Mouse (Mus musculus) T-helper 17 cell (primary cell): ENCODE results near the gene Cidec.

ENCODE experiments used
- in situ Hi-C, 2 experiments: fragments of 300-600 bp; cut with MboI, MseI; formaldehyde crosslinking; loops; 1 replicate in 1 of 2; 2 replicates in 1 of 2; pipeline ENCODE4 v1.15.1; 2025; ENCODE audit warnings: high pct_unique_total_duplicates in 2 of 2

The Cidec gene

GRCm38 (mm10) chr6:113410001-113410400, 25.6 kb downstream of the Cidec start:
- in situ Hi-C loops: no loop called here

GRCm38 (mm10) chr6:113406683-113407082, 28.9 kb downstream of the Cidec start:
- in situ Hi-C loops: no loop called here

DNA sequence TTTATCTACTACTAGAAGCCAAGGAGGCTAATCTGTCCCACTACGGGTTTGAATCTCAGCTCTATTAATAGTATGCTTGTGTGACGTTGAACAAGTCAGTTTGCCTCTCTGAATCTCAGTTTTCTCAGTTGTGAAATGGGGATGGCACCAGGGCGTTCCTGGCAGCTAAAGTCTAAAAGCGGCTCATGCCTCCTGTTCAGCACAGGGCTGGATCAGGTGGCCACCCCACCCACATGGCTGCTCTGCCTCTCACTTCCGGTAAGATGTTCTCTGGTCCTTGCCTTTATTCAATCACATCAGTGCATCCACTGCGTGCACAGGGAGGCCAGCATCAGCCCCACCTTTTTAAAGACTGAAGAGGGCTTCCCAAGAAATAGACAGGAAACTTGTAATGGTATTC, 30.1 kb downstream of the Cidec start:
- in situ Hi-C loops: no loop called here

- in situ Hi-C loops: no loop called here
These were observed 30.7 kb downstream of the Cidec start for GRCm38 (mm10) chr6:113404649-113405448.

DNA sequence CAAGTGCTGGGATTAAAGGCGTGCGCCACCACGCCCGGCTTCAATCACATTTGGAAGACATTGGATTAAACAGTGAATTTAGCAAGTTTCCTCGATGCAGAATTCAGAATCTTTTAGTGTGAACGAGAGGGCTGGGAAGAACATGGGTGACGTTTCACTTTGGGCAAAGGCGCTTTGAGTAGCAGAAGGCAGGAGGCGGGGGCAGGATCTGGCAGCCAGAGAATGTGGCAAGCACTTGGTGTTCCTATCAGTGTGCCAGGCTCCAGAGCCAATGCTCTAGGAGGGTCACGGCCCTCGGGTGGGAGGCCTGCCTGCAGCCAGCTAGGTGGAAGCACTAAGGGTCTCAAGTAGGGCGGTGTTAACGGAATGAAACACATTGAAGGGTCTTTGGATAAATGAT, 33.5 kb downstream of the Cidec start:
- in situ Hi-C loops: no loop called here

DNA sequence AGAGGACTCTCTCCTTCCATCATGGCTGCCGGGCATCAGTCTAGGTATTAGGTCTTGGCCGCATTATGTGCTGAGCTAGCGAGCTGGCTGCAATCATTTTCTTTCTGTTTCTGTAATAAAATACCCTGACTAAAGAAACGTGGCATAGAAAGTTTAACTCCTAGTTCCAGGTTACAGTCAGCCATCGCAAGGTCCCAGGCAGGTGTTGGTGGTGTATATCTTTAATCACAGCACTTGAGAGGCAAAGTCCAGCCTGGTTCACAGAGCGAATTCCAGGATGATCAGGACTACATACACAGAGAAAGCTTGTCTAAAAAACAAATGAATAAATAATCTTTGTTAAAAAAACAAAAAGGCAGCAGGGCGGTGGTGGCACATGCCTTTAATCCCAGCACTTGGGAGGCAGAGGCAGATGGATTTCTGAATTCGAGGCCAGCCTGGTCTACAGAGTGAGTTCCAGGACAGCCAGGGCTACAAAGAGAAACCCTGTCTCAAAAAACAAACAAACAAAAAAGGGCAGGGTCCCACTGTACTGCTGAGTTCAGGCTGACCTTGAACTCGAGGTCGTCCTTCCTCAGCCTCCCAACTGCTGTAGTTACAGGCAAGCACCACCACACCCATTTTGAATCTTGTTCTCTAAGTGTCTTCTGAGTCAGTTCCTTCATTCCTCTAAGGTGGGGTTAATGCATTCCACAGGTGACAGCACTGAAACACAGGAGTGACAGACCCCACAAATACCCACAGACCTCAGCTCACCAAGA, 39.1 kb downstream of the Cidec start:
- in situ Hi-C loops: loop anchor here in 1 of 2 experiments (10.0 kb wide), 1 partner anchor 352 kb away; the partner anchor contains the start of gene Thumpd3

- in situ Hi-C loops: loop anchor here in 1 of 2 experiments (10.0 kb wide), 1 partner anchor 351 kb away; the partner anchor contains the start of gene Thumpd3
These were observed 40.1 kb downstream of the Cidec start for GRCm38 (mm10) chr6:113395501-113395900.

- in situ Hi-C loops: loop anchor here in 1 of 2 experiments (10.0 kb wide), 1 partner anchor 350 kb away; the partner anchor contains the start of gene Thumpd3
These were observed 40.7 kb downstream of the Cidec start for GRCm38 (mm10) chr6:113394811-113395210.

- in situ Hi-C loops: loop anchor here in 1 of 2 experiments (10.0 kb wide), 1 partner anchor 349 kb away; the partner anchor contains the start of gene Thumpd3
These were observed 41.6 kb downstream of the Cidec start for GRCm38 (mm10) chr6:113393951-113394350.

DNA sequence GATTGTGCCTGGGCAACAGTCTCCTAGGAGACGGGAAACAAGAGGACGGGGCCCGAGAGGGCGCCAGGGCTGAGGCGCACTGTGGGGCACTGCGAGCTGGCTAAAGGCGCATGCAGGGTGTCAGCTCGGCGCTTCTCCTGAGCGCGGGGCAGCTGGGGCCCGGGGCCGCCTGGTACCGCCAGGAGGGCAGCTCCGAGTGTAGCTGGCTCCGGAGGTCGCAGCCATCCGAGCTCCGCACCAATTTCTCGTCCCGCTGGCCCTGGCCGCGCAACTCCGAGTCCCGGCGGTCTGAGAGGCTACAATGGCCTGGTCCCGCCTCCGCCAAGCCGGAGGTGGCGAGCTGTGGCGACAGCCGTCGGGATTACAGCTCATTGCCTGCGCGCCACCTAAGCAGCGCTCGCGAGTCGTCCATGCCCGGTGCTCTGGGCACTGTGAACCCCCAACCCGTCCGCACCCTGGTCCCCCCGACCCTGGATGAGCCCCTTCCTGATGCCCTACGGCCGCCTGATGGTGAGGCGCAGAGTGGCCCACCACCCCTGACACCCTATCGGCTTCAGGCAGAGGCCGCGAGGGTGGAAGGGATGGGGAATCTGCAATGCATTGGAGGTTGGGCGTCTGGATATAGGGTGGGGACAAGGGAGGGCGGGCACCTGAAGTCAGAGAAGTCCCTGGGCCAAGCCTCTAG, 43.0 kb downstream of the Cidec start:
- in situ Hi-C loops: loop anchor here in 1 of 2 experiments (10.0 kb wide), 1 partner anchor 348 kb away; the partner anchor contains the start of gene Thumpd3

DNA sequence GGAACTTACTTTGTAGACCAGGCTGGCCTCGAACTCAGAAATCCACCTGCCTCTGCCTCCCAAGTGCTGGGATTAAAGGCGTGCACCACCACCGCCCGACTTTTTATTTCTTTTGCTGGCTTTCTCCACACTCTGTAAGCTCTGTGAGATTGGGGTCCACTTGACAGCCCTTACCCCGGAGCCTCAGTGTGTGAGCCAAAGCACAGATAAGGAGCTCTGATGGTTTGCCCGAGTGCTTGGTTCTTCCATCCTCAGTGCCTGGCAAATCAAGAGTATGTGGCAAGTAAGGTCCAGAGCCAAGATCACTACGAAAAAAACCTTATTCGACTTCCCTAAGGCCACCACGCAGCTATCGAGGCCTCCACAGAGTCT, 43.6 kb downstream of the Cidec start:
- in situ Hi-C loops: loop anchor here in 1 of 2 experiments (10.0 kb wide), 1 partner anchor 347 kb away; the partner anchor contains the start of gene Thumpd3

GRCm38 (mm10) chr6:113390715-113391114, 44.8 kb downstream of the Cidec start:
- in situ Hi-C loops: loop anchor here in 1 of 2 experiments (10.0 kb wide), 1 partner anchor 346 kb away; the partner anchor contains the start of gene Thumpd3

DNA sequence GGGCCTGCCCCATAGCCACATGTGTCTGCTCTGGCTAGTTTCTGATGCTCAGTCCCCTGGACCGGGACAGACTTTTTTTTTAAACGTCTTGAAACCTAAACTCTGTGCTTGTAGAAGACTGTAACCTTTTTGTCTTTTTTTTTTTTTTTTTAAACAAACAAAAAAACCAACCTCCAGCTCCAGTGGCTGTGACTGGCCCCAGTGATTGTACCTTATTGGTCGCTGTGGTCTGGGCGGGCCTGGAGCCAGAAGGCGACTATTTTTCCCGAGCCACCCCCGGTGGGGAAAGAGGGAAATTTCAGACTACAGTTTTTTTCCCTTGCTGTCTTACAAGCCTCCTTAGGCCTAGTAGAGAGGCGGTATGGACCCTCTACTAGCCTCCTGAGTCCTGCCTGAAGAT, 46.6 kb downstream of the Cidec start, which contains the start of gene Ttll3:
Ttll3 (plus strand) TSS at position 301 of the 400 bp plus-strand sequence.
- in situ Hi-C loops: no loop called here

DNA sequence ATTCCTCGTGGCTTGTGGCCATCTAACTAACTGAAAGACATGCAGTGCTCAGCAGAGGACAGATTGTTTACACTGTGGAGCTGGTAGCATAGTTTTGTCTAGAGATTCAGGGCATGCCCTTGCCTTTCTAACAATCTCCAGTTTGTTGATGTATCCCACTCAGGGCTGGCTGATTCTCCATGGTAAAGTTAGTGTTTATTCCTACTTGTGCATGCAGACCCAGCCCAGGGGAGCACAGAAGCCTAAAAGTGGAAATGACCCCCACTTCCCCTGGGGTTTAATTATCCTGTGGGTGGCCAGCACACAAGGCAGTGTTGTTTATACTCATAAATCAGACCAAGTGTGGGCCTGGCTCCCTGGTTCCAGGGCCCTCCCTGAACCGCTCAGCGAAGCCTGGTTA, 49.5 kb downstream of the Cidec start:
- in situ Hi-C loops: no loop called here

DNA sequence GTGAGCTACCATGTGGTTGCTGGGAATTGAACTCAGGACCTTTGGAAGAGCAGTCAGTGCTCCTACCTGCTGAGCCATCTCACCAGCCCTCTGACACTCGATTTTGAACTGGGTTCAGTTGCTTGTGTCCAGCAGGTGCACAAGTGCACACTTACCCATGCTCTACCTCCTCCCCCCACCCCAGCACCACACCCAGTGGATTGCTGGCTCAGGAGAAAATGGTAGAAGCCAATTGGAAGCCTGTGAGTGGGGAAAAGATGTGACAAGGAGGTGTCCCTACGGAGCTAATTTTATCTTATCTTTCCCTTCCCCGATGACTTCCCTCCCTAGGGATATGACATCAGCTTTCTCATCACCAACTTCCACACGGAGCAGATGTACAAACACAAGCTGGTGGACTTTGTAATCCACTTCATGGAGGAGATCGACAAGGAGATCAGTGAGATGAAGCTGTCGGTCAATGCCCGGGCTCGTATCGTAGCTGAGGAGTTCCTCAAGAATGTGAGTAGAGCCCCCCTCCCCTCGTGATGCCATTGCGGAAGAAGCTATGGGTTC, 50.3 kb downstream of the Cidec start:
- in situ Hi-C loops: no loop called here

GRCm38 (mm10) chr6:113384351-113384927, 51.1 kb downstream of the Cidec start:
- in situ Hi-C loops: no loop called here

- in situ Hi-C loops: no loop called here
These were observed 55.1 kb downstream of the Cidec start for GRCm38 (mm10) chr6:113380480-113380879.

DNA sequence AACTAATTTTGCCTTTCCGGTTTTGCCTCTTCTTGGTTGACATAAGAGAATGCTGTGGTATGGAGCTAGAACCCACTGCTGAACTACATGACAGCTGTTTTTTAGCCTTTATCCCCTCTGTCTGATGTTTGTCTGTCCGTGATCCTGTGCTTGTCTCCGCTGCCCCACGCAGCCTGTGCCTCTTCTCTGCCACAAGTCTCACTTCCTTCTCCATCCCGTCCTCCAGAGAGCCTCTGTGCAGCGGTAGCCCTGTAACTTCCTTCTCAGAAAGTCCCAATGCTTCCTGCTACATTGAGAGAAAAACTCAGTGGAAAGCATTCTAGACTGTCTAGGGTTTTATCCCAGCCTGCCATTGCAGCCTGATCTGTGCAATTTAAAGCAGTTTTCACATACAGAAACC, 56.3 kb downstream of the Cidec start:
- in situ Hi-C loops: no loop called here

DNA sequence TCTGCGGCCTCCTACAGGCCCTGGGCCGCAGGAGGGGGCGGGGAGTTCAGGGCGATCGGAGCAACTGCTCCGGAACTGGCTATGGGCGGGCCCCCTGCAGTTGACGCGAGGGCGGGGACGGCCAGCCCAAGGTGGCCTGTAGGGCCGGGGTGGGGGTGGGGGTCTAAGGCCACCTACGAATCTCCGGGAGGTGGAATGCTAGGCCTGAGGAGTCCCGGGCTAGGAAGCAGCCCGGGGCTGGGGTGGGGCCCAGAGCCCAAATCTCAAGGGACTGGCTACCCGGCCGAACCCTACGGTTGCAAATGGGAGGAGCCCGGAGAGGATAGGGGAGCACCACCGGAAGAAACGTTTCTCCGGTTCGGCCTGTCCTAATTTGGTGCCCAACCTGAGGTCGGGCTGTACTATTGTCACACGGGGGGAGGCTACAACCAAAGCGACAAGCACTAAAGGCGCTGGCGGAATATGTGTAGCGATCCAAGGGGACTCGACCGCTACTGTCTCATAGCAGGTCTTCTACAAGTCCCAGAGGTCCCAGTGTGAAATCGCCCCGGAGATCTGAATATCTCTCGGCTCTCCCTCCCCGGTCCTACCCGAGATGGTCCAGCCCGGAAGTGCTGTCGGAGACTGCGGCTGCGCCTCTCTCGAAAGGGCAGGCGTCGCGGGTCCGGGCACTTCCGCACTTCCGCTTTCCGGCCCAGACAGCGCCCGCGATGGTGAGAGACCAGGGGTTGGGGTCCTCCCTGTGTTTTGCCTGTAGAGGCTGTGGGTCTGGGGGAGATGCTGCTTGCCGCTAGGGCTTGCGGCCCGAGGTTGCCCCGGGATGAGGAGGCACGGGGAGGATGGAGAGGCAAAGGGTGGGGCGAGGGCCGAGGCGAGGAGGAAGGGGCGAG, 57.8 kb downstream of the Cidec start, which contains the start of the genes Tada3 and Arpc4:
Tada3 (minus strand) TSS at position 388 of the 890 bp plus-strand sequence.
Arpc4 (plus strand) TSS at position 620 of the 890 bp plus-strand sequence.
- in situ Hi-C loops: no loop called here

DNA sequence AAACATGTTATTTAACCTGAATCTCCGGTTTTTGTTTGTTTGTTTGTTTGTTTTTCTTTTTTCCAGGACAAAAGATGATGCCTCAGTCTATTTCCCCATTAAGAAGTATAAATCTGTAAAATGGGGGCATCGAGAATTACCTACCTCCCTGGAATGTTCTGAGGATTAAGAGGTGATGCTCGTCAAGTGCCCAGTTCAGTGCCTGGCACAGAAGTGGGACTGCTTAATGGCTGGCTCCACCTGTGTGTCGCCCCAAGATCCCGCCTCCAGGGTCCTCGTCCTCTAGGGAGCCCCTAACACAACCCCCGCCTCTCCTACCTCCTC, 58.4 kb downstream of the Cidec start:
- in situ Hi-C loops: no loop called here
